Mouse (Mus musculus): Measurements from ENCODE around the gene Top3a.

DNA sequence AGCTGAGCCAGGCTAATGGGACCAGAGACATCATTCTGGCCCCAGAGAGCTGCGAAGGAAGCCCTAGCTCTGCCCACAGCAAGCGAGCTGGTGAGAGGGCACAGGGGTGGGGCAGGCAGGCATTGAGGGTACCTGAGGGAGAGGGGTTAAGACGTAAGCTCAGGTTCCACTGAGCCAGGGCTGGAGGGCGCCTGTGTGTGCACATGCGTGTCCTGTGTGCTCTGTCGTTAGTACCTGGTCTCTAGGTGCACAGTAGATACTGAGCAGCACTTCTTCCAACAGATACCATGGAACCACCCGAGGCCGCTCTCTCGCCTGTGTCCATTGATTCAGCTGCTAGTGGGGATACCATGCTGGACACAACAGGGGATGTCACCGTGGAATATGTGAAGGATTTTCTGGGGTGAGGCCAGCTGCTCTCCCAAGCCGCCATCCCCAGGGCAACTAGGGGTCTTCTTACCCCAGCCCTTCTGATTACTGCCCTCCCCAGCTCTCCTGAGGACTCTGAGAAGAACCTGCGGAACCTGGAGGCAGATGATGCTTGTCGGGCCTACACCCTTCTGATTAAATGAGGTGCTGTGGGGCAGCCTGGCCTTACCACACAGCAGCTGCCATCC is 64.4 kb downstream of the Top3a start:
- TF ChIP-seq CTCF (IDR thresholded peaks at IDR 0.05; ENCODE audit: extremely low read depth, insufficient read depth, insufficient read length, insufficient replicate concordance), result no peak
- TF ChIP-seq POLR2A (IDR thresholded peaks at IDR 0.05; ENCODE audit: low read depth, low read length), result no peak
